Mouse (Mus musculus): Measurements from ENCODE around the gene Ccnd3.

Ccnd3 gene

DNA sequence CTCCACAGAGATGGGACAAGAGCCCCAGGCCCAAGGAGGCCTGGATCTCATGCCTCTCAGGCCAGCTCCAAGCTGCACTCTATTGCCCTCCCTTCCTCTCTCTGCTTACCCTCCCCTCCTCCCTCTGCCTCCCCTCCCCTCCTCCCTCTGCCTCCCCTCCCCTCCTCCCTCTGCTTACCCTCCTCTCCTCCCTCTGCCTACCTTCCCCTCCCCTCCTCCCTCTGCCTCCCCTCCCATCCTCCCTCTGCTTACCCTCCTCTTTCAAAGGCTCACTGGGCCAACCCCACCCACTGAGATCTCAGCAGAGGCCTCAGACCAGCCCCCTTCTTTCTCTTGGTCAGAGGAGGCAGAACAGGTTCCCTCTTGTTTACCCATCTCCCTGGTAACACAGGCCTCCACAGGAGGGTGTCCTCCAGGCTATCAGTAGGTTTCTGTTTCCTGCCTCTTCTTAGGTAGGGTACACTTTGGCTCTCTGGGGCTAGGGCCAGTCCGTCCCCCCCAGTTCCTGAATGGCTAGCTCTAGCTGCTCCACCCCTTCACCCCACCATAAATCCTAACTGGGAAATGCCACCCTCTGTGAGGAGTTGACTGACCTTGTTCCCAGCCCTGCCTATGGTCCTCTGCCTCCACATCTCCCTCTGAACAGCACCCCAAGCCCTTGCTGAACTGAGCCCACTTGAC is 20.5 kb upstream of the Ccnd3 start:
- DNase-seq = no peak

GRCm38 (mm10) chr17:47484993-47485392 is 19.9 kb upstream of the Ccnd3 start:
- DNase-seq = no peak

DNA sequence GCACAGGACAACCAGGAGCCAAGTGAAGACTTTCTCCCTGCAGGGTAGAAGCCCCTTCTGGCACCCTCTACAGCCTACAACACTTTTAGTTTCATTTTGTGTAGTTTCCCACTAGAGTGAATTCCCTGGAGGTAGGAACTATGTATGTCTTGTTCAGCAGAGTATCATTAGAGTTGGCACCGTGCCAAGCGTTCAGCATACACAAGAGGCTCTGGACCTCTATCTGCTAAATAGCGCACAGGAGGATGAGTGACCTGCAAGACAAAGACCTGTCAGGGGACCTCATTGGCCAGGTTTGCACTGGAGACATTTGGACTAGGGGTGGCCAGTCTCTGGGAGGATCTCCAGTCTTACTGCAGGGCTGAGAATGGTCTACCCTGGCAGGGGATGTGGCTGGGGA is 19.1 kb upstream of the Ccnd3 start:
- DNase-seq = no peak

GRCm38 (mm10) chr17:47490791-47491190 is 14.1 kb upstream of the Ccnd3 start:
- no peak for DNase-seq

- DNase-seq = no peak
Observed at GRCm38 (mm10) chr17:47492731-47493130, 12.1 kb upstream of the Ccnd3 start.

GRCm38 (mm10) chr17:47493653-47494052 is 11.2 kb upstream of the Ccnd3 start:
- DNase-seq = no peak

DNA sequence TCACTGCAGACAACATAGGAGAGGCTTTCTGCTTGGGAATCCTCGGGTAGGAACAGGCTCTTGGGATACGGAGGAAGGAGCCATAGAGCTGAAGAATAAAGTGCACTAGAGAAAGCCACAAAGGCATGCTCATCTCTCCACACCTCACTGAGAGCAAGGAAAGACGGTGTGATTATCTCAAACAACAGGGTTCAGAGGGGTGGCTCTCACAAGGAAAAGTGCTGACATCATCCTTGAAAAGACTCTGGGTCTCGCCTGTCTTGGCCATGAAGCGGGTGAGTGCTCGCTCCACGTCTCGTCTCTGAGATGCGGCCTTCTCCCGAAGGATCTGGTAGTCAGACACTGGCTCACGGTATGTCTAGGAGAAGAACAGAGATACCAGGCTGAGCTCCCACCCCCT is 10.7 kb upstream of the Ccnd3 start:
- DNase-seq = no peak

GRCm38 (mm10) chr17:47501531-47501930 is 3.3 kb upstream of the Ccnd3 start:
- DNase-seq = no peak

DNA sequence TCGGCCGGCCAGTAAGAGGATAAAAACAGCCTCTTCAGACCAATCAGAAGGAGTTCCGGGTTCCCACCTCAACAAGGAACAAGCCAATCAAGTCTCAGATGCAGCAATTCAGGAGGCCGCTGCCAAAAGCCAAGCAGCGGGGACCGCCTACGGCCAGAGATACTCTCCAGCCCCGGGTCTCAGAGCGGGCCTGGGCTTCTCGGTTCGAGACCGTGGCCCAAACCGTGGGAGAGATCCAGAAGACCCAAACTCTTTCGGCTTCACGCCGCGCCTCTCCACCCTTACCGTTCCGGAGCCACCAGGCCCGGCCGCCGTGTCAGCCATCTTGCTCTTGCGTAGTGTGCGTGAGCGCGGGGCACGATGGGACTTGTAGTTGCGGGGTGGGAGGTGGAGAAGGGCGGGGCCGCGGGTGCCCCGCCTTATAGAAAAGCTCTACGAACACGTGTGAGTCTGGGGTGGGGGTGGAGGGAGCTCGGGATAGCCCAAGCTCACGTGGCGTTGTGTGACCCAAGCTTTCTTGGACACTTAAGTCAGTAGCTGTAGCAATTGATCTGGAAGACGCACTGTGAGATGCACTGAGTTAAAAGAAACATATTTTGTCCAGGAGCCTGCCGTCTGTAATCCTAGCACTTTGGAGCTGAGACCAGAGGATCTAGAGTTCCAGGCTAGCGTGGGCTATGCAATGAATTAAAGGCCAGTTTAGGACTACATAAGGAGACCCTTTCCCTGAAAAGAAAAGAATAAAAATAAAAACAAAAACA is 2.7 kb upstream of the Ccnd3 start, which contains the start of gene Taf8:
TSS of gene Taf8 (minus strand) at position 347 of the 761 bp plus-strand sequence.
- peak; percentile 88 to 91 for DNase-seq

- DNase-seq = peak in 1 of 2 experiments; percentile 9
Observed at GRCm38 (mm10) chr17:47502707-47503045, 2.2 kb upstream of the Ccnd3 start.

DNA sequence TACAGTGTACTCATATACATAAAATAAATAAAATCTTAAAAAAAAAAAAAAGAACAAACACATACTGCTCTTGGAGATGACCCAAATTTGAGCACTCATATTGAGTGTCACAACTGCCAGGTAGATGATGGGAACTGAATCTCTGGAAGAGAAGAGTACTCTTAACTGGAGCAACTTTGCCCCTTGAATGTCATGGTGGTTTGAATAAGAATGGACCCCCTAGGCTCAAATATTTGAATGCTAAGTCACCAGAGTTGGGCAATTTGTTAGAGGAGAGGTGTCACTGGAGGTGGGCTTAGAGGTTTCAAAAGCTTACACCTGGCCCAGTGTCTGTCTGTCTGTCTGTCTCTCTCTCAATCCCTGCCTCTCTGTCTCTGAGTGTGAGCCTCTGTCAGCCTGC is 1.2 kb upstream of the Ccnd3 start:
- DNase-seq = peak in 1 of 2 experiments; percentile 16

GRCm38 (mm10) chr17:47504228-47504627 is 623 bp upstream of the Ccnd3 start:
- DNase-seq = no peak

DNA sequence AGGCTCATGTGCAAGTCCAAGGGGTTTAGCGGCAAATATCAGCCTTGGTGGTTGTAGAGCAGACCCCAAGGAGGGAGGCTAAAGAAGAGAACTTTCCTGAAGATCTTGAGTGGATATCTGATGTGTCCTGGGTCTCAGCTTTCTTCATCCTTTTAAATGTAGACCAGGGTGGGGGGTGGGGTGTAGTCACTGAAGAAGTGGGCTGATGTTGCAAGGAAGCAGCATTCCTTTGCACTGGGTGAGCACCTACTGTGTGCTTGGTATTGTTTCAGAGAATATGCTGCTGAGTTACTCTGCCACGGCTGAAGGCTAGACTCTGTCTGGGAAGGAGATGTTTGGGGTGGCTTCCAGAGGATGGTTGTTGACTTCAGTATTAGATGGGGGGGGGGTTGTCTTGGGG is 715 bp downstream of the Ccnd3 start:
- DNase-seq = peak in 1 of 2 experiments; percentile 23

DNA sequence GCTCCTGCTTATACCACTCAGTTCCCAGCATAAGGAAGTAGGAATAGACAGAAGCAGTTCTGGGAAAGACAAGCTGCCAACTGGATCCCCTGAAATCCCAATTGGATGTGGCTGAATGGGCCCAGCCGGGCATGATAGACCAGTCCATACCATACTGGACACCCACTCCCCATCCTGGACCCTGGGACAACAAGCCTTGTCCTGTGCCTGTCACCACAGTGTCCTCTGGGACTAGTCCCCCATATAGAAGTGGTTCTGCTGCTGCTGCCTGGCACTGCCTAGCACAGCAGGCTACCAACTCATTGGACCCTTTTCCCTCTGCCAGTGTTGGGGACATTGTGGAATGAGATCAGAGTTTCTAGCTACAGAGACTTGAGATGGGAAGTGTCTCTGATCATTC is 1.2 kb downstream of the Ccnd3 start:
- DNase-seq = peak in 1 of 2 experiments; percentile 37

DNA sequence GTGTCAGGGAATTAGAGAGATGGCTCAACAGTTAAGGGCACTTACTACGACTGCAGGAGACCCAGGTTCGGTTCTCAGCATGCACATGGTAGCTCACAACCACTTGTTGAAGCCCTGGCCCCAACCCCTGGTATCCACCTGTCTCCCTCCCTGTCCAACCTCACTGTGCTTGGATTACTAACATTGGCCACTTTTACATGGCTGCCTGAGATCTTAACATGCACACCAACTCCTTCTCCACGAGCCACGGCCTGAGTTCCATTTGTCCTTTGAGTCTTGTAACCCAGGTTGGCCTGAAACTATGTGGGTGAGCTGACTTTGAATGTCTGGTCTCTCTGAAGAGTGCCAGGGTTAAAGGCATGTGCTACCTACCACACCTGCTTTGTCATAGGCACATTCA is 1.8 kb downstream of the Ccnd3 start:
- peak in 1 of 2 experiments; percentile 28 for DNase-seq

DNA sequence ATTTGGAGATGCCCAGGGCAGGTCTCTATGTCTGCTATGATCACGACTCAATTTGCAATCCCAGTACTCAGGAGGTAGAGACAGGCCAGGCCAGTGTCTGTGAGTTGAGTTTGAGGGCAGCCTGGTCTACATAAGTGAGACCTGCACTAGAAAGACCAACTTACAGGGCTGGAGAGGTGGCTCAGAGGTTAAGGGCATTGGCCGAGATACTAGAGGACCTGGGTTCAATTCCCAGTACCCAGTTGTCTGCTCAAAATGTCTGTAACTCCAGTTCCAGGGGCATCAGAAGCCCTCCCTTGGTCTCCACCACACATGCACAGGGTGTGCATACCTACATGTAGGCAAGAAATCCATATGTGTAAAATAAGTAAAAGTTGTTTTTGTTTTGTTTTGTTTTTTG is 2.7 kb downstream of the Ccnd3 start:
- no peak for DNase-seq

GRCm38 (mm10) chr17:47508012-47508608 is 3.3 kb downstream of the Ccnd3 start:
- peak; percentile 98 to 99 for DNase-seq

GRCm38 (mm10) chr17:47509031-47509705 is 4.3 kb downstream of the Ccnd3 start:
- peak in 1 of 2 experiments; percentile 10 for DNase-seq

DNA sequence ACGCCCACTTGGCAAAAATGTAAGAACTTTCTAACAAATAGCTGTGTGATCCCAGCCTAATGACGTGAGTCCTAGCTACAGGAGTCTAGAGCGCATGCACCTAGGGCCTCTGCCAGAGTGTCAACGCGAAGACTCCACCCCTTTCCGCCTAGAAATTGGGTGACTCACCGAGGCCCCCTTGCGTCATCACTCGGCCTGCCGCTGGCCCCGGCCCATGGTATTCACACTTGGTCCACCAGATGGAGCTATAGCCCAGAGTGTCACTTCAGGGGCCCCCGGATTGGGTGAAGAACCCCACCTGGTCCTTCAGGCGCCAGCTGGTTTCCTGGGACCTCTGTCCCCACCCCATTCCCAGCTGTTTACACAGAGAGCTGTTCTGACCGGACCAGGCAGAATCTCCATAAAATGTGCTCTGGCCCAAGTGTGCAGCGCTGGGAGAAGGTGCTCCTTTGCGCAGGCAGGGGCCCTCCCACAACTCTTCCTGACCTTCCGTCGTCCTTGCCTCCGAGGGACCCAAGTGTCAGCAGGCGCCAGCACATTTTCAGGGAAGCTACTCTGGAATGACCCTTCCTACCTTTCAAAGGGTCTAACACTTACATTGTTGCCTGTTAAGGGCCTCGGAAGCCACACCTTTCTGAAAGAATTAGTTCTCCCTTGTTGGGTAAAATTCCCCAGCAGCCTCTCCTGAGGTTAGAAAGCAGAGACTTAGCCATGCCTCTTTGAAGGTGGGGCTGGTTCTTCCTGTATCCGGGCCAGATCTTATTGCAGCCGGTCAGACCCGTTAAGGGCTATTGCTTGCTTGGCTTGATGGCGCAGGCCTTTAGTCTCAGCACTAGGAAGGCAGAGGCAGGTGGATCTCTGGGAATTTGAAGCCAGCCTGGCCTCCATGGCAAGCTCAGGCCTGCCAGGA is 6.5 kb downstream of the Ccnd3 start:
- DNase-seq = peak; percentile 96

- peak; percentile 62 to 70 for DNase-seq
Observed at GRCm38 (mm10) chr17:47512956-47513775, 8.3 kb downstream of the Ccnd3 start.

DNA sequence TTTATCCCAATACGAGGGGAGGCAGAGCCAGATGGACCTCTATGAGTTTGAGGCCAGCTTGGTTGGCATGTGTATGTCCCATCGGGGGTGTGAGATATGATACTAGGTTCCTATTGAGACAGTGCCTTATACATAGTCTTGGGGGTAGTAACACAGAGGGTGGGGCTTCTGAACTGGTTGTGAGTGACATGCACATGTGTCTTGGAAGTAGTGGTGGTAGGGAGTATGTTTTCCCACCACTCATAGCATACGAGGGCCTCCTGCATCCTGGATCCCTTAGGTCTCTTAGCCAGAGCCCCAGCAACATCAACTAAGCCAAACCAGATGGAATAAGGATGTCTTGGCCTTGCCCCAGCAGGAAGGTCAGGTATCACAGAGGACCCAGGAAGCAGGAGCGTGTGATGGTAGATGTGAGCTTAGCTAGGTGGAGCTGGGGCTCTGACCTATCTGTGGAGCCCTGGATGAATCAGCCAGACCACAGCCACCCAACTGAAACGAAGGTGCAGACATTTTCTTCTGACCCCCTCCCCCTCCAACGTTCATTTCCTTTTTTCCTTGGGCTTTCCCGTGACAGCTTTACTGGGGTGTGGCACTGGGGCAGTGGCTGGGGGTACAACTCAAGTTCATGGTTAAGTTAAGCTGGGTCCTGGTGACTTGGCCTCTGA is 10.5 kb downstream of the Ccnd3 start:
- peak in 1 of 2 experiments; percentile 17 for DNase-seq
